ENCODE assay signal across 8 mouse cellular contexts in the genomic region with DNA sequence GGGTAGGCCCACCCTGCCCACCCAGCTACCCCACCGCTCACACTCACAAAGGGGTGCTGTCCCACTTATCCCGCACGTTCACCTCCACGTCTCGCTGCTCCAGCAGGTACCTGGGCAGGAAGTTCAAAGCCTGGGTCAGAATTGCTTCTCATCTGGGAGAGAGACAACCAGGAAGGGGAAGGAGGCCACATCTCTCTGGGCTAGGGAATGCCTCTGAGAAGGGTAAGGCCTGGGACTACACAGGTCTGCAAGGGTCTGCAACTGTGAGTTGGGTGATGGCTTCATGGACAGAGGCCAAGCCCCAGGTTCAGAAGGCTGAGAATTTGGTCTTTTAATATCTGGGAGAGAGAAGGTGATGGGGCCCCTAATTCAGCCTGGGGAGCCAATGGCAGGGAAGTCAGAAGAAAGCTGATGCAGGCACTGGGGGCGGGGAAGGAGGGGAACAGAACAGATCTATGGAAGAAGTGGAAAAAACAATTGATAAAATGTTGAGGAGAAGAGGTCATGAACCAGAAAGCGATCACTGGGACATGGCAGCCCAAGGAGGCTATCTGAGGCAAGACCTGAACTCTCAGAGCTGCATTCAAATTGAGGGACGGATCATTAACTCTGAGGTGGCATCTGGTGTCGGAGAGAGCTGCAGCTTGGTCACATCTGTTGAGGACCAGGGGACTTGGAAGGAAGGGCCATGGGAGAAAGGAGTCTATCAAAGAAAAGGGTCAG. TPM values are rescaled to one million over a fixed set of nuclear protein-coding genes. Genes with fewer than 3 reads are reported as not detected.
DNase-seq lines count a peak whose midpoint lies in the region; ATAC-seq lines count a peak whose summit lies in the region.

No protein-coding gene starts in this region.

- H3K9ac ChIP-seq in limb, embryonic 15.5 days, result peak overlapping the region; percentile 76

- peak overlapping the region; percentile 90 for H3K27ac ChIP-seq in limb, embryonic 15.5 days

- peaks cover 43% of the 10 kb centered on the region for H3K36me3 ChIP-seq in limb, embryonic 15.5 days

- peak; percentile 71 for DNase-seq in cerebellum, adult 11-12 months
- no peak for DNase-seq in cerebellum, adult 9-10 months
- DNase-seq in retina, embryonic 14.5 days (ENCODE audit: low spot score), result peak; percentile 37
- DNase-seq in retina, postnatal 1 day, result no peak
- peak; percentile 45 for DNase-seq in testis, postnatal 10 days (ENCODE audit: low spot score)
- DNase-seq in embryo, embryonic 10.5 days (ENCODE audit: low spot score), result no peak
- DNase-seq in thymus, postnatal 36 days, result no peak

- H3K4me1 ChIP-seq in limb, embryonic 15.5 days, result peaks cover 23% of the 10 kb centered on the region

- H3K4me2 ChIP-seq in limb, embryonic 15.5 days, result peak overlapping the region; percentile 90

- ATAC-seq in limb, embryonic 15.5 days (ENCODE audit: insufficient number of reproducible peaks, low FRiP score, low TSS enrichment, low read depth), result no peak

- H3K4me3 ChIP-seq in limb, embryonic 15.5 days, result peak overlapping the region; percentile 89

- H3K27me3 ChIP-seq in limb, embryonic 15.5 days, result no peaks in the 10 kb centered on the region

- WGBS in limb, embryonic 15.5 days, result 59% methylated on average over 9 of the region's 9 CpGs

- no peaks in the 10 kb centered on the region for H3K9me3 ChIP-seq in limb, embryonic 15.5 days

RNA-seq across cellular contexts. Expression of gene Abtb1, which starts 0.8 kb away (rescaled TPM):
- 29.9 and 33.3 TPM in 2 replicates for polyA plus RNA-seq in limb, embryonic 15.5 days (2015; fragmentation: Nextera tagmentation; extraction: Ambion mirVana)

RNA-seq across cellular contexts. Expression of gene Podxl2, which starts 33.9 kb away (rescaled TPM):
- 85.6 and 88.3 TPM in 2 replicates for polyA plus RNA-seq in limb, embryonic 15.5 days (2015; fragmentation: Nextera tagmentation; extraction: Ambion mirVana)

RNA-seq across cellular contexts. Expression of gene Mcm2, which starts 57.6 kb away (rescaled TPM):
- 99.4 and 100 TPM in 2 replicates for polyA plus RNA-seq in limb, embryonic 15.5 days (2015; fragmentation: Nextera tagmentation; extraction: Ambion mirVana)

Comparison
In these comparisons a context has a peak if more than half of its experiments do, and no peak if none do; other contexts are left out.
1. DNase-seq: peak in cerebellum, adult 11-12 months (single experiment), retina, embryonic 14.5 days (single experiment) and testis, postnatal 10 days (single experiment); none in cerebellum, adult 9-10 months (single experiment), retina, postnatal 1 day (single experiment), embryo, embryonic 10.5 days (single experiment) and thymus, postnatal 36 days (0 of 2).